Mouse (Mus musculus) heart, adult 2 months (tissue): Measurements from ENCODE around the gene Cphx1. TPM values are rescaled to one million over a fixed set of nuclear protein-coding genes. Genes with fewer than 3 reads are reported as not detected.
"Not testable (repeated sequence)": the region's sequence is repeated elsewhere in the genome, so short reads cannot be mapped to it uniquely, and the experiment has no call there.

Experiments used
- DNase-seq, 2 experiments: peaks; one replicate each; pipeline ENCODE4 v3.0.0; 2021
- H3K27ac ChIP-seq: fragments of 200-600 bp; 2 replicates; pipeline ENCODE4 v1.8.1; 2022
- H3K27me3 ChIP-seq: fragments of 200-500 bp; 2 replicates; pipeline ENCODE4 v1.6.1; 2012; ENCODE audit warnings: mild to moderate bottlenecking, low read length, inconsistent platforms, mixed read lengths; ENCODE audit not compliant: control insufficient read depth, insufficient read depth
- H3K36me3 ChIP-seq: fragments of 200-500 bp; 2 replicates; pipeline ENCODE4 v1.6.1; 2012; ENCODE audit warnings: low read length, inconsistent platforms; ENCODE audit not compliant: control insufficient read depth, insufficient read depth
- H3K4me1 ChIP-seq: fragments of 200-500 bp; 2 replicates; pipeline ENCODE4 v1.6.1; 2011; ENCODE audit warnings: low read length; ENCODE audit not compliant: control insufficient read depth, insufficient read depth
- H3K4me3 ChIP-seq: fragments of 200-600 bp; 2 replicates; pipeline ENCODE4 v1.8.1; 2022
- H3K79me2 ChIP-seq: fragments of 200-500 bp; replicated peaks from 2 replicates; pipeline ENCODE4 v1.6.1; 2012; ENCODE audit warnings: mild to moderate bottlenecking, inconsistent platforms, low read length, moderate library complexity, mixed read lengths; ENCODE audit not compliant: control insufficient read depth, insufficient read depth
- H3K9ac ChIP-seq: fragments of 200-500 bp; 2 replicates; pipeline ENCODE4 v1.6.1; 2012; ENCODE audit warnings: low read depth, mild to moderate bottlenecking, control low read depth, inconsistent platforms, low read length, mixed read lengths
- WGBS: fragments of 180-500 bp; shearing (Covaris S2); methylation state at CpG from one replicate; pipeline ENCODE4 v1.1.7; 2018; 5-methylcytosine and 5-hydroxymethylcytosine counted together
- intact Hi-C: fragments of 180-260 bp; cut with DNase I; formaldehyde crosslinking; loops from one replicate; pipeline ENCODE4 v1.15.1; 2025
- long read RNA-seq: library from polyadenylated mRNA; stranded (forward); transcript quantifications from one replicate; pipeline ENCODE4 v2.0.0, GENCODE M21; 2021
- polyA plus RNA-seq: library from polyadenylated mRNA; depleted of rRNA; stranded (reverse); fragments of >200 nt; gene quantifications from 2 replicates; pipeline ENCODE4 v1.2.3, GENCODE M21; 2012; rRNA removed
- total RNA-seq, 2 experiments: library from RNA; stranded (reverse); gene quantifications; 2 replicates each; pipeline ENCODE4 v1.2.3; 2021

Cphx1 gene
- not detected for total RNA-seq
- polyA plus RNA-seq, result not detected in 2 replicates
- long read RNA-seq, result 0 reads

GRCm38 (mm10) chr14:25938004-25938403 lies at the start of gene Cphx1:
Gene Cphx1 (plus strand): TSS chr14:25938304.
- H3K27me3 ChIP-seq, DNase-seq, H3K4me1 ChIP-seq, H3K27ac ChIP-seq, H3K79me2 ChIP-seq, H3K36me3 ChIP-seq, H3K9ac ChIP-seq, intact Hi-C loops, H3K4me3 ChIP-seq: not testable (repeated sequence)
- no CpG with 5 or more reads among the region's 8 CpGs for WGBS

- H3K36me3 ChIP-seq, H3K27ac ChIP-seq, H3K4me3 ChIP-seq, intact Hi-C loops, H3K4me1 ChIP-seq, H3K27me3 ChIP-seq, H3K79me2 ChIP-seq, DNase-seq, H3K9ac ChIP-seq: not testable (repeated sequence)
- no CpG with 5 or more reads among the region's 3 CpGs for WGBS
These were observed 43.5 kb upstream of the Cphx1 start for GRCm38 (mm10) chr14:25894566-25894965.

GRCm38 (mm10) chr14:25895686-25896085 lies 42.4 kb upstream of the Cphx1 start:
- H3K27ac ChIP-seq, H3K27me3 ChIP-seq, H3K79me2 ChIP-seq, intact Hi-C loops, H3K4me1 ChIP-seq, H3K36me3 ChIP-seq, DNase-seq, H3K9ac ChIP-seq, H3K4me3 ChIP-seq: not testable (repeated sequence)
- no CpG with 5 or more reads among the region's 7 CpGs for WGBS

- H3K27ac ChIP-seq, H3K4me1 ChIP-seq, H3K36me3 ChIP-seq, H3K27me3 ChIP-seq, intact Hi-C loops, H3K79me2 ChIP-seq, DNase-seq, H3K4me3 ChIP-seq, H3K9ac ChIP-seq: not testable (repeated sequence)
- no CpG with 5 or more reads among the region's 10 CpGs for WGBS
These were observed 35.1 kb upstream of the Cphx1 start, which contains the start of gene Plac9a for GRCm38 (mm10) chr14:25903000-25903399. Gene Plac9a (minus strand): TSS chr14:25903100.

GRCm38 (mm10) chr14:25905243-25905642 lies 32.9 kb upstream of the Cphx1 start:
- H3K4me1 ChIP-seq, intact Hi-C loops, H3K4me3 ChIP-seq, H3K9ac ChIP-seq, H3K27me3 ChIP-seq, H3K36me3 ChIP-seq, H3K27ac ChIP-seq, H3K79me2 ChIP-seq, DNase-seq: not testable (repeated sequence)
- 86% methylated on average over 1 of the region's 5 CpGs for WGBS

GRCm38 (mm10) chr14:25907272-25907671 lies 30.8 kb upstream of the Cphx1 start:
- intact Hi-C loops, H3K9ac ChIP-seq, H3K4me3 ChIP-seq, H3K27ac ChIP-seq, H3K27me3 ChIP-seq, H3K4me1 ChIP-seq, H3K36me3 ChIP-seq, H3K79me2 ChIP-seq, DNase-seq: not testable (repeated sequence)
- WGBS, result no CpG with 5 or more reads among the region's 9 CpGs

GRCm38 (mm10) chr14:25908976-25909375 lies 29.1 kb upstream of the Cphx1 start:
- H3K9ac ChIP-seq, H3K36me3 ChIP-seq, H3K27me3 ChIP-seq, intact Hi-C loops, H3K79me2 ChIP-seq, H3K4me3 ChIP-seq, H3K27ac ChIP-seq, DNase-seq, H3K4me1 ChIP-seq: not testable (repeated sequence)
- no CpG with 5 or more reads among the region's 8 CpGs for WGBS

- H3K27ac ChIP-seq, H3K4me1 ChIP-seq, H3K9ac ChIP-seq, H3K79me2 ChIP-seq, DNase-seq, H3K4me3 ChIP-seq, intact Hi-C loops, H3K36me3 ChIP-seq, H3K27me3 ChIP-seq: not testable (repeated sequence)
- no CpG with 5 or more reads among the region's 5 CpGs for WGBS
These were observed 19.5 kb upstream of the Cphx1 start for GRCm38 (mm10) chr14:25918427-25919170.

- H3K27me3 ChIP-seq, H3K4me1 ChIP-seq, H3K36me3 ChIP-seq, H3K4me3 ChIP-seq, H3K79me2 ChIP-seq, H3K27ac ChIP-seq, DNase-seq, intact Hi-C loops, H3K9ac ChIP-seq: not testable (repeated sequence)
- no CpG with 5 or more reads among the region's 44 CpGs for WGBS
These were observed 11.1 kb upstream of the Cphx1 start for GRCm38 (mm10) chr14:25926814-25927561.

GRCm38 (mm10) chr14:25927562-25927881 lies 10.6 kb upstream of the Cphx1 start, which contains the start of gene Tmem254a:
Gene Tmem254a (minus strand): TSS chr14:25927672.
- H3K36me3 ChIP-seq, H3K27ac ChIP-seq, DNase-seq, H3K79me2 ChIP-seq, H3K9ac ChIP-seq, H3K4me3 ChIP-seq, intact Hi-C loops, H3K4me1 ChIP-seq, H3K27me3 ChIP-seq: not testable (repeated sequence)
- WGBS, result no CpG with 5 or more reads among the region's 10 CpGs
